Mouse (Mus musculus) heart, embryonic 14.5 days (tissue): ENCODE results near the gene Defb48. TPM values are rescaled to one million over a fixed set of nuclear protein-coding genes. Genes with fewer than 3 reads are reported as not detected.

ENCODE experiments used
- ATAC-seq: fragments of 200-750 bp; cut with Nextera tagmentation; 2 replicates; pipeline ENCODE4 v1.8.0; 2017; ENCODE audit warnings: low read depth, moderate TSS enrichment; ENCODE audit not compliant: insufficient number of reproducible peaks, insufficient read depth, low FRiP score
- H3K27ac ChIP-seq, 2 experiments: fragments of 200-500 bp in 1 of 2; fragments of 300-500 bp in 1 of 2; sonication (generic) in 1 of 2; replicated peaks in 1 of 2; 2 replicates each; pipeline ENCODE4 v1.5.1; 2012 to 2014; ENCODE audit warnings: low read depth in 2 of 2, low read length in 2 of 2, control low read depth in 1 of 2, mild to moderate bottlenecking in 1 of 2, mixed read lengths in 1 of 2; ENCODE audit not compliant: control insufficient read depth in 1 of 2, insufficient read depth in 1 of 2
- H3K27me3 ChIP-seq: fragments of 300-500 bp; sonication (generic); 2 replicates; pipeline ENCODE4 v1.6.1; 2014; ENCODE audit warnings: mild to moderate bottlenecking, low read length, control low read depth; ENCODE audit not compliant: control insufficient read depth, insufficient read depth
- H3K36me3 ChIP-seq: fragments of 300-500 bp; sonication (generic); 2 replicates; pipeline ENCODE4 v1.6.1; 2014; ENCODE audit warnings: mild to moderate bottlenecking, control low read depth, low read length, mixed read lengths; ENCODE audit not compliant: control insufficient read depth, insufficient read depth
- H3K4me1 ChIP-seq, 2 experiments: fragments of 200-500 bp in 1 of 2; fragments of 300-500 bp in 1 of 2; sonication (generic) in 1 of 2; 2 replicates each; pipeline ENCODE4 v1.6.1; 2012 to 2014; ENCODE audit warnings: low read length in 2 of 2, control low read depth in 1 of 2, mixed read lengths in 1 of 2; ENCODE audit not compliant: control insufficient read depth in 2 of 2, insufficient read depth in 2 of 2
- H3K4me2 ChIP-seq: fragments of 300-500 bp; sonication (generic); 2 replicates; pipeline ENCODE4 v1.6.1; 2014; ENCODE audit warnings: mild to moderate bottlenecking, low read length
- H3K4me3 ChIP-seq, 2 experiments: fragments of 200-500 bp in 1 of 2; fragments of 300-500 bp in 1 of 2; sonication (generic) in 1 of 2; 2 replicates each; pipeline ENCODE4 v1.5.1; 2012 to 2014; ENCODE audit warnings: low read length in 2 of 2, mild to moderate bottlenecking in 2 of 2, control low read depth in 1 of 2, low read depth in 1 of 2, moderate library complexity in 1 of 2; ENCODE audit not compliant: control insufficient read depth in 1 of 2, insufficient read depth in 1 of 2
- H3K9ac ChIP-seq: fragments of 300-500 bp; sonication (generic); 2 replicates; pipeline ENCODE4 v1.6.1; 2014; ENCODE audit warnings: mild to moderate bottlenecking, low read length
- H3K9me3 ChIP-seq: fragments of 300-500 bp; sonication (generic); 2 replicates; pipeline ENCODE4 v1.6.1; 2016; ENCODE audit warnings: low read length, control low read depth; ENCODE audit not compliant: control insufficient read depth
- whole genome bisulfite sequencing: fragments of 180-500 bp; shearing (Covaris S2); extraction: QIAGEN DNeasy Blood & Tissue Kit; methylation state at CpG from one replicate; pipeline ENCODE4 v1.1.7; 2014; 5-methylcytosine and 5-hydroxymethylcytosine counted together
- polyA plus RNA-seq: library from polyadenylated mRNA; unstranded; fragments of >200 nt; fragmentation: Nextera tagmentation; extraction: Ambion mirVana; gene quantifications from 2 replicates; pipeline ENCODE4 v1.2.1, GENCODE M21; 2014

The Defb48 gene
- polyA plus RNA-seq, 1 experiment from 2014 or later = not detected

DNA sequence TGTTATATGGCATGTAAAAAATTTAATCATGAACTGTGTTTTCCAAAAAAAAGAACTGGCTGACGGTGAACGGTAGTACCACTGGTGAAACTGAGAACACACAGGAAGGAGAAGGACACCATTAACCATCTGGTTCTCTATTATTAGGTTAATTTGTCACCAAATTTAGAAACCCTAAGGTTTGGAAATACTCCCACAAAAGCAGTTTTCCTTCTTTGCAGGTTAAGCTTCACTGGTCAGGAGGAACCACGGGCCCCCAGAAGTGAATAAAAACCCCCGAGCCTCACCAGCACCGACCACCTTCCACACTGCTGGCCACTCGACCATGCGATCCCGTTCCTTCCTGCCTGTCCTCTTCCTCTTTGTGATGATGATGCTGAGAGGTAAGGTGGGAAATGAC lies 13.5 kb upstream of the Defb48 start, which contains the start of gene Defb47:
TSS of gene Defb47 (plus strand) at position 301 of the 400 bp plus-strand sequence.
- H3K4me2 ChIP-seq = no peak within 1 kb of the TSS
- no peaks in the 10 kb centered on the region for H3K27me3 ChIP-seq
- H3K4me3 ChIP-seq = no peak within 1 kb of the TSS
- ATAC-seq = no peak
- H3K9me3 ChIP-seq = no peaks in the 10 kb centered on the region
- peaks cover 0 to 4% of the 10 kb centered on the region in 2 experiments; a peak in 2 of 4 replicates for H3K4me1 ChIP-seq
- WGBS = 83% methylated on average over 8 of the region's 8 CpGs
- no peak within 1 kb of the TSS for H3K9ac ChIP-seq
- no peaks in the 10 kb centered on the region for H3K36me3 ChIP-seq
- H3K27ac ChIP-seq = no peak within 1 kb of the TSS

DNA sequence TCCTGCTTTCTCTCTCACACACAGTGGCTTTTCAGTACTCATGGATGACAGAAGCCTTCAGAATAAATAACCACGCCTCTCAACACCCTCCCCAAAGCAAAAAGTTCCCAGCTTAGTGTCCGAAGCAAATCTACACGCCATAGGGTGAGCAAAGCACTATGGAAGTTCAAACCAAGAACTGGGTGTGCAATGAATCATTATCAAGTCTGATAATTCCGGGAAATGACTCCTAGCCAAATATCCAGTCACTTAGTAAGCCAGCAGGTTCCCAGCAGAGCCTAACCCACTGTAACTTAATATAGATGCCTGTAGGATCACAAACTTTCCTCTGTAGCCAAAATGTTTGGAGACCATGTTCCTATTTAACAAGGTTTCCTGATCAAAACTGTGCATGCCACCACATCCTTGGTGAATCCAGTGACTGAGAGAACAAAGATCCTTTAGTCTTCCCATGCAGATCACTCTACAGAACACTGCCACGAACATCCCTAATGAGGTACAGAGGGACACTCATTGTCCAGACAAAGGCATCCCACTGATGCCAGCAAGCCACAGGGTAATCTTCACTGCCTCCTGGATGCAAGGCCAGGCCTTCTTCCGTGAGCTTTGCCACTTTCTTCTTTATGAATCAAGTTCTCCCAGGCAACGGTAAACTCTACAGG lies 7.7 kb upstream of the Defb48 start:
- no peak overlapping the region for H3K27ac ChIP-seq
- H3K36me3 ChIP-seq = no peaks in the 10 kb centered on the region
- H3K9me3 ChIP-seq = no peaks in the 10 kb centered on the region
- no peaks in the 10 kb centered on the region; a peak in 1 of 4 replicates for H3K4me1 ChIP-seq
- H3K4me3 ChIP-seq = no peak overlapping the region
- H3K27me3 ChIP-seq = no peaks in the 10 kb centered on the region
- no peak overlapping the region for H3K4me2 ChIP-seq
- H3K9ac ChIP-seq = no peak overlapping the region
- no peak for ATAC-seq
- WGBS = 66% methylated on average over 7 of the region's 7 CpGs

DNA sequence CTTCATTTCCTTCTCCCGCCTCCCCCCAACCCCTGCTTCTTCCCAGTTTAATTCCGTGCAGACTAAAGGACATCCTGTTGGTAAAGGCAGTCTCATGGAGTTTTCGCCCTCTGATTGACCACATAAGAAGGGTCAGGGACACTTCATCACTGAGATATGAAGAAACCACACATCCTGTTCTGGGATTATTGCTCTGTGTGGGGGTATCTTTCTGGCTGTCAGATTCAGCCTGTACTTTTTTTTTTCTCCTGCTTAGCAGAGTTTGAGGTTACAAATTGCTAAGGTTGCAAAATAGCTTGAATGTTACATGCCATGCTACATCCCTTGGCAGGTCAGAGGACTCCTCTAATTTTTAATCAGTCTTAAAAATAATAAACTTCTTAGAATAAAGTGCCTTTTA lies 7.0 kb upstream of the Defb48 start:
- ATAC-seq = no peak

DNA sequence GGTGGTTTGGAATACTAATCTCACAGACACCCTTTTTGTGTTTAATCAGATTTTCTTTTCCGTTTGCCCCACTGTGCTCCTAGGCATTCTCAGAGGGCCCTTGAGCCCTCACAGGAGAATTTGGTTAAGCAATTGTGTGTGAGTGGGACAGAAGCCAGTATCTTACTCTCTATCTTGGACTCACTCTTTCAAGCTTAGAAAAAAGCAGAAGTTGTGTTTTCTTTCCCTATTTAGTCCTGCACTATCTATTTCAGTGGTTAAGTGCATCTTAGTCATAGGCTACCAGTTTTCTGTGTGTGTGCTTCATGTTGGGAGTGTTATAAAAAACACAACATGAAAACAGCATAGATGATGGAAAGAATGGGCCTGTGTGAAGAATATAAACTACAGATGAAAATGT lies 4.5 kb downstream of the Defb48 start:
- H3K4me2 ChIP-seq = no peak overlapping the region
- H3K27ac ChIP-seq = no peak overlapping the region
- WGBS = 63% methylated on average over 1 of the region's 1 CpGs
- H3K4me3 ChIP-seq = no peak overlapping the region
- no peaks in the 10 kb centered on the region for H3K36me3 ChIP-seq
- no peaks in the 10 kb centered on the region for H3K27me3 ChIP-seq
- no peaks in the 10 kb centered on the region for H3K4me1 ChIP-seq
- no peaks in the 10 kb centered on the region for H3K9me3 ChIP-seq
- H3K9ac ChIP-seq = no peak overlapping the region
- no peak for ATAC-seq

More for the DNA sequence above, 7.0 kb upstream of the Defb48 start:
- H3K4me2 ChIP-seq = no peak overlapping the region
- no peak overlapping the region for H3K9ac ChIP-seq
- WGBS = 62% methylated on average over 3 of the region's 3 CpGs
- no peaks in the 10 kb centered on the region for H3K9me3 ChIP-seq
- H3K4me1 ChIP-seq = no peaks in the 10 kb centered on the region; a peak in 1 of 4 replicates
- no peak overlapping the region for H3K4me3 ChIP-seq
- H3K27me3 ChIP-seq = no peaks in the 10 kb centered on the region
- H3K36me3 ChIP-seq = no peaks in the 10 kb centered on the region
- H3K27ac ChIP-seq = 0 out of 4 replicates have a peak overlapping the region, but pooled peaks of 1 of the 2 experiments have one; percentile 2

DNA sequence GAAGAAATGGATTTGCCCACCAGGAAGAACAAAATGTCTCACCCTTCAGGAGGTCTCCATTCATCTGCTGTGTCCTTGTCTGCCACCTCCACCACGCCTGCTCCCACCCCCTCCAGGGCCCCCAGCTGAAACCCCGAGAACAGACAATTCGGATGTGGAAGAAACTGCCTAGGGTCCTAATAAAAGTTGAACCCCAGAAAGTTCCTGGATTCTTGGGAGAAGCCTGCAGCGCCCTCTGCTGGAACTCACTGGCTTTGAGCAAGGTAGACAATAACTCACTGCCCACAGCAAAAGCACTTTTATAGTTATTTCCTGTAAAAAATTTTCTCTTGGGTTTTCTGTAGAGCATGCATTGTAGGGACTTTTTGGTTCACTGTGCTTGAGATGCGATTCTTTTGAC lies 9.3 kb downstream of the Defb48 start:
- no peak overlapping the region for H3K9ac ChIP-seq
- no peak overlapping the region for H3K27ac ChIP-seq
- ATAC-seq = no peak
- no peaks in the 10 kb centered on the region for H3K4me1 ChIP-seq
- H3K9me3 ChIP-seq = no peaks in the 10 kb centered on the region
- no peaks in the 10 kb centered on the region for H3K36me3 ChIP-seq
- peak overlapping the region; percentile 40 for H3K4me2 ChIP-seq
- 10% methylated on average over 5 of the region's 5 CpGs for WGBS
- H3K27me3 ChIP-seq = no peaks in the 10 kb centered on the region
- H3K4me3 ChIP-seq = no peak overlapping the region

DNA sequence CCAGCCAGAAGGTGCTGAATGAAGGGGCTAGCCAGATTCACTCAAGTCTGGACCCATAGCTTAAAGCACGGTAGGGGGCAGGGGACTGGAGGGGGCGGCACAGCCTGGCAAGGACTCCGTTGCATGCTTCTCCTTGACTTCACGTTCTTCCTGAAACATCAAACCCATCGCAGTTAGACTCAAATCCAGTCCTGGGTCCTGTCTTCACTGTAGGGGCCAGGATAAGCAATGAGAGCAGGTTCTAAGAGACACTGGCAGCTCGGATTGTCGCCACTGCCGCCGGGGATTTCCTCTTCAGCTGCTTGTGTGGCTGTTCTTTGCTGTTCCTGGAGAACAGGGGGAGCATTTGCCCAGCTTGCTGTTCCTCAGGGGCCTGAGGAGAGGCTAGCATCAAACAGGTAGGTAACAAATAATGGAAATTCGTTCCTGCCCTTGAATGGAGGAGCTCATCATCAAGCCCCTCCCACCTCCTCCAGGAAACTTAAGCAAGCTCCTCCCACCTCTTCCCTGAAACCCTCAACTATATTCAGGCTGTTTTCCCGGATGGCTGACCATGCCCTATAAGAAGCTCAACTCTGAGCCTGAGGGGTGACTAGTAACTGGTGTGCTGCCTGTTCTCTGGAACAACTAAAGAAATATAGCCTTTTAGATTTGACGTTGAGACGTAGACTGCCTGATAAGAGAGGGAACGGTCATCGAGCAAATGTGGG lies 18.3 kb downstream of the Defb48 start:
- Histone ChIP-seq H3K4me3 (peak overlapping the region; percentile 32 to 37), H3K4me1 (peaks cover 10 to 12% of the 10 kb centered on the region in 2 experiments; a peak in 2 of 4 replicates), H3K27me3 (no peaks in the 10 kb centered on the region), H3K27ac (peak overlapping the region in 1 of 2 experiments; percentile 21; a peak in 2 of 4 replicates), H3K36me3 (no peaks in the 10 kb centered on the region; the same call in 1 of the 2 replicates), H3K9me3 (no peaks in the 10 kb centered on the region), H3K4me2 (peak overlapping the region; percentile 64), H3K9ac (peak overlapping the region; percentile 65)
- no peak for ATAC-seq
- WGBS = 10% methylated on average over 15 of the region's 15 CpGs

DNA sequence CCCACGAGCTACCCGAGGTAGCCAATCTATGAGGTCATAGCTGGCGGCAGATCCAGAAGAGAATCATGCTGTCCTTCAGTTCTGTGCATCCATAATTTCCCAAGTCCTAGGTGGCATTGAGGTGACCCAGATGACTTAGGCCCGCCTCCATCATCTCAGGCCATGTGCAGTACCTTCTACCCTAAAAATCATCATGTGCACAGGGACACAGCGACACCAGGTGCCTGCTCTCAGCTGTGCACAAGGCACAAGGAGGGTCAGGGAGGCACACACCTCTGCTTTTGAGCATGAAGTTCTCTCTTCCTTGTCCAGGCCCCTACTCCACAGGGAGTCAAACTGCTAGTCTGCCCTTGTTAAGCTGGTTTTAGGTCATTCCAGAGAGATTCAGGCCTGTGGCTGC lies 19.0 kb downstream of the Defb48 start:
- Histone ChIP-seq H3K9me3 (no peaks in the 10 kb centered on the region), H3K27me3 (no peaks in the 10 kb centered on the region), H3K27ac (no peak overlapping the region; a peak in 1 of 4 replicates), H3K36me3 (peaks cover 4% of the 10 kb centered on the region; the same call in 1 of the 2 replicates), H3K4me1 (peaks cover 10 to 12% of the 10 kb centered on the region in 2 experiments; a peak in 2 of 4 replicates), H3K4me2 (peak overlapping the region; percentile 64), H3K9ac (peak overlapping the region; percentile 65), H3K4me3 (peak overlapping the region in 1 of 2 experiments; percentile 32; a peak in 2 of 4 replicates)
- no peak for ATAC-seq
- 71% methylated on average over 5 of the region's 5 CpGs for WGBS
